Mouse (Mus musculus): ENCODE measurements around the gene Spc25. TPM values are rescaled to one million over a fixed set of nuclear protein-coding genes. Genes with fewer than 3 reads are reported as not detected.

The Spc25 gene
- total and polyA plus RNA-seq, 2 experiments from 2014 or later: 17.7 to 36.9 TPM

DNA sequence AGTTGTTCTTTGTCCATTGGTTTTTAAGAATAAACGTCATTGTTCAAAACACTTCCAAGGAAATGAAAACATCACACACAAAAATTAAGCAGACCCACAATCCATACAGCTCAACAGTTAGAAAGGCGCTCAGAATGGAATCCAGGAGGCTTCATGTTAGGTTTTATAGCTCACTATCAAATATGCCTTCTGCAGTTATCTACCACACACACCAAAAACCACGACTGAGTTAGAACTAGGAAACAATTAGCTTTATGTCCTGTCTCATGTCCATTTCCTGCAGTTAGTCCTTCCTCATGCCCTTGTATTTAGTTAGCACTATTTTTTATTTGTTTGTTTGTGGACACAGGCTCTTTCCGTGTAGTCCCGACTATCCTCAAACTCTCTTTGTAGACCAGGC, 14.9 kb downstream of the Spc25 start:
- DNase-seq (ENCODE audit: low spot score) (no peak), ATAC-seq (no peak)
- H3K9ac ChIP-seq (replicated peaks; ENCODE audit: low read length): no peak overlapping the region
- no peak overlapping the region for H3K4me3 ChIP-seq (ENCODE audit: low read length)
- no peak overlapping the region for H3K27ac ChIP-seq
- no peaks in the 10 kb centered on the region for H3K36me3 ChIP-seq (ENCODE audit: insufficient read depth, low read length)
- H3K4me2 ChIP-seq (ENCODE audit: low read depth, low read length): no peak overlapping the region
- no peaks in the 10 kb centered on the region for H3K9me3 ChIP-seq (ENCODE audit: low read length)
- 90% methylated on average over 5 of the region's 5 CpGs for WGBS
- H3K4me1 ChIP-seq (ENCODE audit: insufficient read depth, low read length): no peaks in the 10 kb centered on the region
- TF ChIP-seq CTCF (IDR thresholded peaks at IDR 0.05; ENCODE audit: low read depth): no peak
- H3K27me3 ChIP-seq (ENCODE audit: insufficient read depth, low read length): no peaks in the 10 kb centered on the region

DNA sequence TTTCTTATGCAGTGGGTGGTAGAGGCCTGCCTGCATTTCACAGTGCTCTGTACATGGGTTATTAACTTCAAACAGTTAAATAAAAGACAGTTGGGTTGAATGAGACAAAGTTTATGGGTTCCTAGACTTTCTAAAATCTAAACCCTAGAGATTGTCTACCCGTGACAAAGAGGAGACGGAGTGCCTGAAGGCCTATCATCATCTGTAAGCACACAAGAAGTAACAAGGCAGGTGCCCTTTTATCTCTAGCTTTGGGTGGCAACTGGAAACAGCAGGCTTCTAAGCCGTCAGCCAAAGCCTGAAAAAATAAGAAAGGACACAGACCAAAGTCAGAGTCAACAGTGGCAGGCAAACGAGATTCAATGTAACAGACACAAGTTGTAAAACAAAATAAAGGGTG, 16.8 kb downstream of the Spc25 start:
- Histone ChIP-seq H3K36me3 (ENCODE audit: insufficient read depth, low read length) (no peaks in the 10 kb centered on the region), H3K9me3 (ENCODE audit: low read length) (no peaks in the 10 kb centered on the region), H3K27ac (no peak overlapping the region), H3K4me3 (ENCODE audit: low read length) (no peak overlapping the region), H3K27me3 (ENCODE audit: insufficient read depth, low read length) (no peaks in the 10 kb centered on the region), H3K4me2 (ENCODE audit: low read depth, low read length) (no peak overlapping the region), H3K9ac (replicated peaks; ENCODE audit: low read length) (no peak overlapping the region), H3K4me1 (ENCODE audit: insufficient read depth, low read length) (no peaks in the 10 kb centered on the region)
- TF ChIP-seq CTCF (IDR thresholded peaks at IDR 0.05; ENCODE audit: low read depth): no peak
- DNase-seq (ENCODE audit: low spot score) (no peak), ATAC-seq (no peak)
- WGBS: 75% methylated on average over 4 of the region's 4 CpGs

DNA sequence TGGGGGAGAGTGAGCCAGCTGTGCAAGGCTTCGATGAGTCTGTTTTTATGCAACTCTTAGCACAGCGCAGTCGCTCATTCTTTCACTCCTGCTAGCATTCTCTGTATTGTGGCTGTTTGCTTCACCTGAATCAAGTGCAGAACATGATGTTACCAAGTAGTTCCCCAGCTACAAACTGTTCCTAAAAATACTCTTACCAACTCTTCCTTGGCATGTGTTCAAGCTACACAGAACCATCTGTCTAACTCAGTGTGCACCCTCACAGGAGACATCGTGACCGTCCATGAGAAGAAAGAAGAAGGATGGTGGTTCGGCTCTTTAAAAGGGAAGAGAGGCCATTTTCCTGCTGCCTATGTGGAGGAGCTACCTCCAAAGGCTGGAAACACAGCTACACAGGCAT, 17.3 kb downstream of the Spc25 start:
- ATAC-seq (no peak), DNase-seq (ENCODE audit: low spot score) (peak; percentile 10)
- WGBS: 72% methylated on average over 6 of the region's 6 CpGs
- Histone ChIP-seq H3K9ac (replicated peaks; ENCODE audit: low read length) (no peak overlapping the region), H3K4me3 (ENCODE audit: low read length) (no peak overlapping the region), H3K4me1 (ENCODE audit: insufficient read depth, low read length) (no peaks in the 10 kb centered on the region), H3K36me3 (ENCODE audit: insufficient read depth, low read length) (no peaks in the 10 kb centered on the region), H3K9me3 (ENCODE audit: low read length) (no peaks in the 10 kb centered on the region), H3K27ac (no peak overlapping the region), H3K27me3 (ENCODE audit: insufficient read depth, low read length) (no peaks in the 10 kb centered on the region), H3K4me2 (ENCODE audit: low read depth, low read length) (no peak overlapping the region)
- no peak for TF ChIP-seq CTCF (IDR thresholded peaks at IDR 0.05; ENCODE audit: low read depth)

DNA sequence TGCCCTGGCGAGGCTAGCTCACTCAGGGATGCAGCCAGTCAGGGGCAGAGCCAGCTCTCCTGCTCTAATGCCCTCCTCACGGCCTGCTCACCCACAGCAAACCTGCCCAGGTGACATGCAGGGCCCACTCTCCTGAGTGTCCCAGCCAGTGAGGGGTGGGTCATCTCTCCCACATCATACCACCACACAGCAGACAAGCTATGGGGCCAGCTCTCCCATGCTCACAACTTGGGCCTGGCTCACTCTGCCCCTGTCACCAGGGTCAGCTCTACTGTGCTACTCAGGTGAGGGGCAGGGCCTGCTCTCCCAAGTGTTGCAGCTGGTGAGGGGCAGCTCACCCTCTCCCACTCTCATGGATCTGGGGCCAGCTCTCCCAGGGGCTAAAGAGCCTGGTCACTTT, 18.0 kb downstream of the Spc25 start:
- ATAC-seq: peak; percentile 38; the same call in 1 of the 2 replicates
- Histone ChIP-seq H3K9me3 (ENCODE audit: low read length) (no peaks in the 10 kb centered on the region), H3K4me1 (ENCODE audit: insufficient read depth, low read length) (no peaks in the 10 kb centered on the region), H3K4me2 (ENCODE audit: low read depth, low read length) (no peak overlapping the region), H3K4me3 (ENCODE audit: low read length) (no peak overlapping the region), H3K27me3 (ENCODE audit: insufficient read depth, low read length) (no peaks in the 10 kb centered on the region), H3K27ac (no peak overlapping the region), H3K9ac (replicated peaks; ENCODE audit: low read length) (no peak overlapping the region), H3K36me3 (ENCODE audit: insufficient read depth, low read length) (no peaks in the 10 kb centered on the region)
- no peak for TF ChIP-seq CTCF (IDR thresholded peaks at IDR 0.05; ENCODE audit: low read depth)
- DNase-seq (ENCODE audit: low spot score): no peak
- WGBS: 85% methylated on average over 2 of the region's 2 CpGs

DNA sequence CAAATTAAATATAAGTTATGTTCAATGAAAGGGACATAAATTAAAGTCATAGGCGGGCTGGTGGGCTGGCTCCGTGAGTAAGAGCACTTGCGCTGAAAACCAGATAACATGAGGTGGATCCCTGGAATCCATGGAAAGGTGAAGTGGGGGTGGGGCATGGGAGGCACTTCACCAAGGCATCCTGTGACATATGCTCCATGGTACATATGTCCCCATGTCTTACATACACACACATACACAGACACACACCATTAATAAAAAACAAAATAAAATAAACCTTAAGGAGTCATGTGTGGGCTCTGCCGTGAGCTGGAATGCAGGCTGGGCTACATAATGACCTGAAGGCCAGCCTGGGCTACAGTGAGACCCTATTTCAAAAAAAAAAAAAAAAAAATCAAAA, 26.3 kb downstream of the Spc25 start:
- Histone ChIP-seq H3K4me1 (ENCODE audit: insufficient read depth, low read length) (no peaks in the 10 kb centered on the region), H3K36me3 (ENCODE audit: insufficient read depth, low read length) (no peaks in the 10 kb centered on the region), H3K27ac (no peak overlapping the region), H3K4me3 (ENCODE audit: low read length) (no peak overlapping the region), H3K9ac (replicated peaks; ENCODE audit: low read length) (no peak overlapping the region), H3K9me3 (ENCODE audit: low read length) (no peaks in the 10 kb centered on the region), H3K27me3 (ENCODE audit: insufficient read depth, low read length) (no peaks in the 10 kb centered on the region), H3K4me2 (ENCODE audit: low read depth, low read length) (no peak overlapping the region)
- TF ChIP-seq CTCF (IDR thresholded peaks at IDR 0.05; ENCODE audit: low read depth): no peak
- DNase-seq (ENCODE audit: low spot score) (no peak), ATAC-seq (no peak)
- WGBS: 94% methylated on average over 4 of the region's 4 CpGs

DNA sequence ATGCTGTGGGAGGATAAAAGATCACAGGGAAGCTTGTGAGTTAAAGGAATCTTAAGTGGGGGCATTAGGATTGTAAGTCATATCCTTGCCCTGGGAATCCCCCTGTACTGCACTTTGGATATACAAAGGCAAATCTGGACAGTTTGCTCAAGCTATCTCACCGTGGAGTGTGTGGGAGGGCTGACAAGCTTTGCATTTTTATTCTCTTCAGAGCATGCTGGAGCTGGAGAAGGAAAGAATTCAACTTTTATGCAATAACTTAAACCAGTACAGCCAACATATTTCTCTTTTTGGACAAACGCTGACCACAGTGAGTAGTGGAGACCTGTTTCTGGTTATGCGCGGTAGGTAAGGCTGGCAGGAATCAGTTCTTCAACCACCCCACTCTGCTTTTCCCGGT, 30.7 kb downstream of the Spc25 start:
- H3K9me3 ChIP-seq (ENCODE audit: low read length): no peaks in the 10 kb centered on the region
- no peaks in the 10 kb centered on the region for H3K36me3 ChIP-seq (ENCODE audit: insufficient read depth, low read length)
- H3K4me2 ChIP-seq (ENCODE audit: low read depth, low read length): no peak overlapping the region
- no peaks in the 10 kb centered on the region for H3K4me1 ChIP-seq (ENCODE audit: insufficient read depth, low read length)
- DNase-seq (ENCODE audit: low spot score): no peak
- TF ChIP-seq CTCF (IDR thresholded peaks at IDR 0.05; ENCODE audit: low read depth): no peak
- 75% methylated on average over 5 of the region's 5 CpGs for WGBS
- H3K9ac ChIP-seq (replicated peaks; ENCODE audit: low read length): no peak overlapping the region
- H3K27ac ChIP-seq: no peak overlapping the region
- H3K4me3 ChIP-seq (ENCODE audit: low read length): no peak overlapping the region
- ATAC-seq: no peak
- no peaks in the 10 kb centered on the region for H3K27me3 ChIP-seq (ENCODE audit: insufficient read depth, low read length)

DNA sequence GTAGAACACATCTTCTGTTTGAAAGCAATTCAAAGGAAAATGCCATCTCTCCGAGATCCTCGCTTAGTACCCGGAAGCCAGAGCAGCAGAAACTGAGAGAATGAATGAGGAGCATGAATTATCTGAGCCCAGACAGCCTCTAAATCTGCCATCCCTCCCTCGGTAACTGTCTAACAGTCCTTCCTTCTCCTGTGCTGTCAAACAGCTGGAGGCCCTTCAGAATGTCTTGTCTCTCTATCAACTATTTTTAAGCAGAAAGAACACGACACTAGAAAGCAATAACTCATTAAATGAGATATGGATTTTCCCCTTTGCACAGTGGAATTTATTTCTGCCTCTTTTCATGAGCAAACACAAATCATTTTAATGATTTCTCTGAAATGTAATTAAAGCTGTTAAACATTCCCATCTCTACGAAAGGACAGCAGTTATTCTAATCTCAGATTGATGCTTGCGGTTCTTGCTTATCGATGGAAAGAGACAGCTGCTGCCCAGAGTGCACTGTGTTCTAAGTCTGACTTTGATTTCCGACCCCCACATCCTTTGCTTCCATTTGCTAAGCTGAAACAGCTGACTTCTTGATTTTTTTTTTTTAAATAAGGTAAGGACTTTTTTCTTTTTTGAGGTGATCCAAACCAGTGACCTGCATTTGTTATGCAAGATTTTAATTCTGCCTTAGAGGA, 35.5 kb downstream of the Spc25 start:
- Histone ChIP-seq H3K9ac (replicated peaks; ENCODE audit: low read length) (no peak overlapping the region), H3K9me3 (ENCODE audit: low read length) (no peaks in the 10 kb centered on the region), H3K27ac (no peak overlapping the region), H3K36me3 (ENCODE audit: insufficient read depth, low read length) (no peaks in the 10 kb centered on the region), H3K4me1 (ENCODE audit: insufficient read depth, low read length) (no peaks in the 10 kb centered on the region), H3K27me3 (ENCODE audit: insufficient read depth, low read length) (no peaks in the 10 kb centered on the region), H3K4me2 (ENCODE audit: low read depth, low read length) (no peak overlapping the region), H3K4me3 (ENCODE audit: low read length) (no peak overlapping the region)
- DNase-seq (ENCODE audit: low spot score) (no peak), ATAC-seq (no peak)
- WGBS: 69% methylated on average over 9 of the region's 9 CpGs
- TF ChIP-seq CTCF (IDR thresholded peaks at IDR 0.05; ENCODE audit: low read depth): no peak
